Mouse (Mus musculus) neural tube, embryonic 11.5 days (tissue): ENCODE measurements around the gene Mrps34. TPM values are rescaled to one million over a fixed set of nuclear protein-coding genes. Genes with fewer than 3 reads are reported as not detected.
"Not testable (repeated sequence)": the region's sequence is repeated elsewhere in the genome, so short reads cannot be mapped to it uniquely, and the experiment has no call there.

Experiments used
- ATAC-seq: fragments of 200-750 bp; cut with Nextera tagmentation; 2 replicates; pipeline ENCODE4 v1.8.0; 2017; ENCODE audit warnings: moderate number of reproducible peaks, mild to moderate bottlenecking, moderate TSS enrichment, moderate library complexity; ENCODE audit not compliant: insufficient read depth, low FRiP score, low TSS enrichment
- DNase-seq: peaks from one replicate; pipeline ENCODE4 v3.0.0-alpha.2; 2015; ENCODE audit warnings: low spot score
- H3K27ac ChIP-seq: fragments of 300-500 bp; sonication (generic); 2 replicates; pipeline ENCODE4 v1.5.1; 2014; ENCODE audit warnings: low read depth, mild to moderate bottlenecking, low read length
- H3K27me3 ChIP-seq: fragments of 300-500 bp; sonication (generic); 2 replicates; pipeline ENCODE4 v1.6.1; 2014; ENCODE audit warnings: mild to moderate bottlenecking, low read length, mixed read lengths; ENCODE audit not compliant: control insufficient read depth, insufficient read depth
- H3K36me3 ChIP-seq: fragments of 300-500 bp; sonication (generic); 2 replicates; pipeline ENCODE4 v1.6.1; 2014; ENCODE audit warnings: mild to moderate bottlenecking, low read length, moderate library complexity, mixed read lengths; ENCODE audit not compliant: control insufficient read depth, insufficient read depth
- H3K4me1 ChIP-seq: fragments of 300-500 bp; sonication (generic); 2 replicates; pipeline ENCODE4 v1.6.1; 2014; ENCODE audit warnings: low read length, mixed read lengths; ENCODE audit not compliant: control insufficient read depth, insufficient read depth
- H3K4me2 ChIP-seq: fragments of 300-500 bp; sonication (generic); 2 replicates; pipeline ENCODE4 v1.6.1; 2014; ENCODE audit warnings: low read depth, mild to moderate bottlenecking, moderate library complexity
- H3K4me3 ChIP-seq: fragments of 300-500 bp; sonication (generic); 2 replicates; pipeline ENCODE4 v1.5.1; 2014; ENCODE audit warnings: low read depth, low read length
- H3K9ac ChIP-seq: fragments of 300-500 bp; sonication (generic); 2 replicates; pipeline ENCODE4 v1.6.1; 2014; ENCODE audit warnings: mild to moderate bottlenecking, low read length
- H3K9me3 ChIP-seq: fragments of 300-500 bp; sonication (generic); 2 replicates; pipeline ENCODE4 v1.6.1; 2016; ENCODE audit warnings: low read length; ENCODE audit not compliant: control insufficient read depth
- WGBS: fragments of 180-500 bp; shearing (Covaris S2); extraction: QIAGEN DNeasy Blood & Tissue Kit; methylation state at CpG from one replicate; pipeline ENCODE4 v1.1.7; 2014; 5-methylcytosine and 5-hydroxymethylcytosine counted together
- polyA plus RNA-seq: library from polyadenylated mRNA; unstranded; fragments of >200 nt; fragmentation: Nextera tagmentation; extraction: Ambion mirVana; gene quantifications from 2 replicates; pipeline ENCODE4 v1.2.1, GENCODE M21; 2014

The Mrps34 gene
- polyA plus RNA-seq, 1 experiment from 2014 or later, result 75.3 TPM

- ATAC-seq (no peak), DNase-seq (no peak)
- H3K9ac ChIP-seq, result peak overlapping the region; percentile 0; the same call in 1 of the 2 replicates
- peaks cover 12% of the 10 kb centered on the region for H3K4me1 ChIP-seq
- no peaks in the 10 kb centered on the region for H3K9me3 ChIP-seq
- H3K4me3 ChIP-seq, result peak overlapping the region; percentile 97
- no peaks in the 10 kb centered on the region for H3K36me3 ChIP-seq
- H3K4me2 ChIP-seq, result peak overlapping the region; percentile 78
- no peaks in the 10 kb centered on the region for H3K27me3 ChIP-seq
- no peak overlapping the region for H3K27ac ChIP-seq
These were observed 40.8 kb downstream of the Mrps34 start for GRCm38 (mm10) chr17:24935666-24936065.

DNA sequence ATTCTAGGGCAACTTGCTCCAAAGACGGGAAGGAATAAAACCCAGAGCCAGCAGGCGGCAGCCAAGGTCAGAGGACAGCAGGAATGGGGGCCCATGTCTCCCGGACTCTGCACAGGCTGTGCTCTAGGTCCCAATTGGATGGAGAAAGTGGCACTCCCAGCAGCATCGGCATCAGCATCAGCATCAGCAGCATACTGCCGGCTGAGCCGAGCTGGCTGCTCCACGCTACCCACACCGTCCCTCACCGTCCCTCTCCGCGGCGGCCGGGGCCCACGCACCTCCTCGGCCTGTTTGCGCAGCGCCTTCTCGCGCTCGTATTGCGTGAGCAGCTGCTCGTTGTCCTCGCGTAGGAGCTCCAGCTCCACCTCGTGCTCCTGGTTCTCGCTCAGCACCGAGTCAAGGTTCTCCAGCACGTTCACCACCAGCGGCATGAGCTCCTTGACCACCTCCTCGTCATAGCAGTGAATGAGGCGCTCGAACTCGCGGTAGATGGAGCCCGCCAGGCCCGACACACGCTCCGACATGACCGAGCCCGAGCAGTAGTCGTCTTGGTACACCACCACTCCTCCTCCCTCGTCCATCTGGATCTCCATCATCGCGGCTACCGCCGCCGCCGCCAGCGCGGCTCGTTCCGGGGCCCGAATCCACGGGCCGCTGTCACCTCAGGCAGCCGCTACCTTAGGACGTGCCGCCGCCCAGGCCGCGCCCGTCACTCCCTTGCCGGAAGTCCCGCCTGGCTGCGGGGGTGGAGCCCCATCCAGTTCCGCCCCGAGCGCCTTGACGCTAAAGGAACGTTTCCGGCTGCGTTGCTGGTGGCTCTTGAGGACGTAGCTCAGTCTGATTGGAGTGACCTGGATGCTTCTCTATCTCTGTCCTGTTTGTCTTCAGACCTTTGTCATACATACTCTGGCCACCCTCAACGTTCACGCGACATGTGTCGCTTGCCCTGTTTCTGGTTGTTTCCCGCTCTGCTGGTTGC, 41.6 kb downstream of the Mrps34 start, which contains the start of gene Mapk8ip3:
TSS of gene Mapk8ip3 (minus strand) at position 719 of the 979 bp plus-strand sequence.
- ATAC-seq (peak; percentile 96), DNase-seq (peak; percentile 94)
- Histone ChIP-seq H3K4me3 (peak within 1 kb of the TSS; percentile 97), H3K27me3 (no peaks in the 10 kb centered on the region), H3K9me3 (no peaks in the 10 kb centered on the region), H3K4me2 (peak within 1 kb of the TSS; percentile 78), H3K9ac (peak within 1 kb of the TSS; percentile 87), H3K36me3 (no peaks in the 10 kb centered on the region), H3K27ac (peak within 1 kb of the TSS; percentile 61; the same call in 1 of the 2 replicates), H3K4me1 (peaks cover 12% of the 10 kb centered on the region)
- WGBS, result under 1% methylated on average over 78 of the region's 78 CpGs

- Histone ChIP-seq H3K27ac (peak overlapping the region; percentile 61; the same call in 1 of the 2 replicates), H3K9ac (peak overlapping the region; percentile 87), H3K4me3 (peak overlapping the region; percentile 97), H3K27me3 (no peaks in the 10 kb centered on the region), H3K9me3 (no peaks in the 10 kb centered on the region), H3K4me1 (peaks cover 12% of the 10 kb centered on the region), H3K4me2 (peak overlapping the region; percentile 78), H3K36me3 (no peaks in the 10 kb centered on the region)
- DNase-seq (no peak), ATAC-seq (no peak)
- 47% methylated on average over 6 of the region's 6 CpGs for WGBS
These were observed 42.4 kb downstream of the Mrps34 start for GRCm38 (mm10) chr17:24937266-24937665.

DNA sequence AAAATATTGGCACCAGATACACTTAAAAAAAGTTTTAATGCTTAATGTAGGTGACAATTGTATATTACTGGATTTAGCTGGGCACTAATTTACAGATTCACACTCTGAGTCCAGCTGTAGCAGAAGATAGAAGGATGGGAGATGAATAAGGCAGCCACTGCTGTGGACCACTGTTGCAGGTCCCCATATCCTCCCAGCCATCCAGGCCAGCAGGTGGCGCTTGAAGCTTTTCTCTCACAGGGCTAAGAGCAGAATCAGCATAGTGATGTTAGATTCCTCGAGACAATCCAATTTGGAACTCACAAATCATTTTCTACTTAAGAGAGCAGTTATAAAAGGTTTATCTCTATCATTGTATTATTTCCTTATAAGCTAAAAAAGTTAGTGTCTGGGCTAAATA, 47.5 kb downstream of the Mrps34 start:
- not testable (repeated sequence) for H3K27ac ChIP-seq, H3K9me3 ChIP-seq, H3K4me1 ChIP-seq, H3K36me3 ChIP-seq, ATAC-seq, H3K9ac ChIP-seq, H3K4me2 ChIP-seq, H3K27me3 ChIP-seq, H3K4me3 ChIP-seq
- DNase-seq, result peak; percentile 19
- WGBS, result 30% methylated on average over 2 of the region's 2 CpGs

DNA sequence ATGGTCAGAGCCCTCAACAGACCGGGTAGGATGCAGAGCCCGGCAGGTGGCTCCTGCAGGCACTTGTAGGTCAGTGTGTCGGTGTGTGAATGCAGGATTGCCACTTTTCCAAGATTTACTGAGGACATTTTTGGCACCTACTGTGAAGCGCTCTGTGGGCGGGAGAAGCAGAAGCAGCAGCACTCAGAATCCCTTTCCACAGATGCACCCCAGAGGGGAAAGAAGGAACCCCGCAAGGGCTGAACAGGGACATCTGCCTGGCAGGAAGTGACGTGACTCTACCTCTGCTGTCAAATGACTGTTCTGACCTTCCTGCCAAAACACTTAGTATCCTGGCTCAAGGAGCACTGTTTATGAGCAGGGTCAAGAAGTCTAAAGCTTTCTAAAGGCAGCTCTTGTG, 48.1 kb downstream of the Mrps34 start:
- Histone ChIP-seq H3K9ac (no peak overlapping the region), H3K4me2 (no peak overlapping the region), H3K27ac (no peak overlapping the region), H3K4me1 (no peaks in the 10 kb centered on the region), H3K9me3 (no peaks in the 10 kb centered on the region), H3K36me3 (peaks cover 13% of the 10 kb centered on the region), H3K4me3 (no peak overlapping the region), H3K27me3 (no peaks in the 10 kb centered on the region)
- WGBS, result 91% methylated on average over 7 of the region's 7 CpGs
- ATAC-seq (no peak), DNase-seq (no peak)

- H3K36me3 ChIP-seq, result peaks cover 16% of the 10 kb centered on the region
- H3K4me2 ChIP-seq, DNase-seq, H3K27me3 ChIP-seq, H3K4me1 ChIP-seq, H3K9me3 ChIP-seq, H3K4me3 ChIP-seq, ATAC-seq, H3K9ac ChIP-seq, H3K27ac ChIP-seq: not testable (repeated sequence)
- 97% methylated on average over 1 of the region's 1 CpGs for WGBS
These were observed 48.7 kb downstream of the Mrps34 start for GRCm38 (mm10) chr17:24943589-24943988.

Other genes starting within 250 kb of the Mrps34 start
- gene Slc9a3r2, start 244.8 kb upstream of the Mrps34 start, polyA plus RNA-seq, result 36.7 and 38.8 TPM in 2 replicates
- not detected in 2 replicates for gene Npw, start 236.7 kb upstream of the Mrps34 start, polyA plus RNA-seq
- 31.8 and 35.7 TPM in 2 replicates for gene Zfp598, start 225.4 kb upstream of the Mrps34 start, polyA plus RNA-seq
- 14.6 and 18.1 TPM in 2 replicates for gene Syngr3, start 205.2 kb upstream of the Mrps34 start, polyA plus RNA-seq
- 50.8 and 53.0 TPM in 2 replicates for gene Gfer, start 199.0 kb upstream of the Mrps34 start, polyA plus RNA-seq
- gene Noxo1, start 198.9 kb upstream of the Mrps34 start, polyA plus RNA-seq, result 1.5 and 1.8 TPM in 2 replicates
- gene Tbl3, start 187.5 kb upstream of the Mrps34 start, polyA plus RNA-seq, result 110 and 131 TPM in 2 replicates
- gene Rnf151, start 177.1 kb upstream of the Mrps34 start, polyA plus RNA-seq, result 0.57 TPM in 1 of 2 replicates, not detected in the other
- 1,370 and 1,378 TPM in 2 replicates for gene Rps2, start 177.0 kb upstream of the Mrps34 start, polyA plus RNA-seq
- gene Ndufb10, start 170.6 kb upstream of the Mrps34 start, polyA plus RNA-seq, result 213 and 214 TPM in 2 replicates
- not detected in 2 replicates for gene Rpl3l, start 167.3 kb upstream of the Mrps34 start, polyA plus RNA-seq
- 25.5 and 27.2 TPM in 2 replicates for gene Msrb1, start 158.5 kb upstream of the Mrps34 start, polyA plus RNA-seq
- 0.38 and 0.81 TPM in 2 replicates for gene Hs3st6, start 142.1 kb upstream of the Mrps34 start, polyA plus RNA-seq
- not detected in 2 replicates for gene Meiob, start 90.8 kb upstream of the Mrps34 start, polyA plus RNA-seq
- 32.9 and 34.5 TPM in 2 replicates for gene Hagh, start 55.0 kb upstream of the Mrps34 start, polyA plus RNA-seq
- gene Fahd1, start 44.8 kb upstream of the Mrps34 start, polyA plus RNA-seq, result 16.2 and 19.0 TPM in 2 replicates
- gene Igfals, start 29.1 kb upstream of the Mrps34 start, polyA plus RNA-seq, result 0.24 TPM in 1 of 2 replicates, not detected in the other
- gene Nubp2, start 8.8 kb upstream of the Mrps34 start, polyA plus RNA-seq, result 82.3 and 88.8 TPM in 2 replicates
- gene Spsb3, start 8.5 kb upstream of the Mrps34 start, polyA plus RNA-seq, result 45.2 and 49.6 TPM in 2 replicates
- 28.9 and 29.7 TPM in 2 replicates for gene Eme2, start within 50 bp of the Mrps34 start, polyA plus RNA-seq
- 38.4 and 57.1 TPM in 2 replicates for gene Nme3, start 1.4 kb downstream of the Mrps34 start, polyA plus RNA-seq
- gene Mapk8ip3, start 41.9 kb downstream of the Mrps34 start, polyA plus RNA-seq, result 47.8 and 57.5 TPM in 2 replicates
- gene Jpt2, start 65.6 kb downstream of the Mrps34 start, polyA plus RNA-seq, result 203 and 204 TPM in 2 replicates
- gene Cramp1l, start 120.7 kb downstream of the Mrps34 start, polyA plus RNA-seq, result 11.9 and 12.6 TPM in 2 replicates
- gene Ift140, start 121.0 kb downstream of the Mrps34 start, polyA plus RNA-seq, result 21.9 and 25.8 TPM in 2 replicates
- gene Tmem204, start 188.5 kb downstream of the Mrps34 start, polyA plus RNA-seq, result 11.4 and 13.3 TPM in 2 replicates
- gene Telo2, start 220.9 kb downstream of the Mrps34 start, polyA plus RNA-seq, result 29.9 and 31.8 TPM in 2 replicates
- gene Ptx4, start 225.6 kb downstream of the Mrps34 start, polyA plus RNA-seq, result not detected in 2 replicates
- gene Clcn7, start 238.3 kb downstream of the Mrps34 start, polyA plus RNA-seq, result 20.5 and 22.4 TPM in 2 replicates